Mouse (Mus musculus): Measurements from ENCODE around the gene Tomm7. TPM values are rescaled to one million over a fixed set of nuclear protein-coding genes. Genes with fewer than 3 reads are reported as not detected.
"Not testable (repeated sequence)": the region's sequence is repeated elsewhere in the genome, so short reads cannot be mapped to it uniquely, and the experiment has no call there.

Gene Tomm7
- polyA plus RNA-seq, 1 experiment from 2014 or later: 75.7 TPM

GRCm38 (mm10) chr5:23857189-23857588 is 13.2 kb upstream of the Tomm7 start:
- Histone ChIP-seq H3K27ac (ENCODE audit: low read length) (no peak overlapping the region), H3K9ac (ENCODE audit: low read depth, low read length) (no peak overlapping the region), H3K4me3 (ENCODE audit: low read depth, low read length) (no peak overlapping the region), H3K9me3 (replicated peaks; ENCODE audit: control insufficient read depth, low read length, poor library complexity, severe bottlenecking) (no peaks in the 10 kb centered on the region), H3K36me3 (ENCODE audit: control insufficient read depth, insufficient read depth, low read length) (peaks cover 13% of the 10 kb centered on the region), H3K4me1 (ENCODE audit: control insufficient read depth, insufficient read depth, low read length) (peaks cover 3% of the 10 kb centered on the region; the same call in 1 of the 2 replicates), H3K27me3 (ENCODE audit: control insufficient read depth, insufficient read depth, low read depth, low read length) (no peaks in the 10 kb centered on the region), H3K4me2 (ENCODE audit: low read length) (no peak overlapping the region)
- ATAC-seq: no peak

GRCm38 (mm10) chr5:23856164-23856563 is 12.2 kb upstream of the Tomm7 start:
- no peak overlapping the region for H3K27ac ChIP-seq (ENCODE audit: low read length)
- no peak for ATAC-seq
- H3K36me3 ChIP-seq (ENCODE audit: control insufficient read depth, insufficient read depth, low read length): peaks cover 13% of the 10 kb centered on the region
- H3K27me3 ChIP-seq (ENCODE audit: control insufficient read depth, insufficient read depth, low read depth, low read length): no peaks in the 10 kb centered on the region
- no peak overlapping the region for H3K4me2 ChIP-seq (ENCODE audit: low read length)
- no peak overlapping the region for H3K9ac ChIP-seq (ENCODE audit: low read depth, low read length)
- 97% methylated on average over 1 of the region's 1 CpGs for WGBS
- peaks cover 8% of the 10 kb centered on the region for H3K4me1 ChIP-seq (ENCODE audit: control insufficient read depth, insufficient read depth, low read length)
- H3K9me3 ChIP-seq (replicated peaks; ENCODE audit: control insufficient read depth, low read length, poor library complexity, severe bottlenecking): no peaks in the 10 kb centered on the region
- H3K4me3 ChIP-seq (ENCODE audit: low read depth, low read length): no peak overlapping the region

GRCm38 (mm10) chr5:23855484-23855883 is 11.5 kb upstream of the Tomm7 start:
- Histone ChIP-seq H3K27me3 (ENCODE audit: control insufficient read depth, insufficient read depth, low read depth, low read length) (no peaks in the 10 kb centered on the region), H3K4me3 (ENCODE audit: low read depth, low read length) (no peak overlapping the region), H3K27ac (ENCODE audit: low read length) (no peak overlapping the region), H3K36me3 (ENCODE audit: control insufficient read depth, insufficient read depth, low read length) (peaks cover 13% of the 10 kb centered on the region), H3K9ac (ENCODE audit: low read depth, low read length) (no peak overlapping the region), H3K4me2 (ENCODE audit: low read length) (no peak overlapping the region), H3K9me3 (replicated peaks; ENCODE audit: control insufficient read depth, low read length, poor library complexity, severe bottlenecking) (no peaks in the 10 kb centered on the region), H3K4me1 (ENCODE audit: control insufficient read depth, insufficient read depth, low read length) (peaks cover 8% of the 10 kb centered on the region)
- ATAC-seq: no peak
- 95% methylated on average over 6 of the region's 6 CpGs for WGBS

GRCm38 (mm10) chr5:23852916-23853315 is 9.0 kb upstream of the Tomm7 start:
- not testable (repeated sequence) for H3K9me3 ChIP-seq (replicated peaks; ENCODE audit: control insufficient read depth, low read length, poor library complexity, severe bottlenecking); H3K4me3 ChIP-seq (ENCODE audit: low read depth, low read length); H3K9ac ChIP-seq (ENCODE audit: low read depth, low read length); H3K27me3 ChIP-seq (ENCODE audit: control insufficient read depth, insufficient read depth, low read depth, low read length); H3K4me1 ChIP-seq (ENCODE audit: control insufficient read depth, insufficient read depth, low read length); H3K27ac ChIP-seq (ENCODE audit: low read length); H3K4me2 ChIP-seq (ENCODE audit: low read length); ATAC-seq
- peaks cover 13% of the 10 kb centered on the region; the same call in 1 of the 2 replicates for H3K36me3 ChIP-seq (ENCODE audit: control insufficient read depth, insufficient read depth, low read length)
- 97% methylated on average over 1 of the region's 1 CpGs for WGBS

DNA sequence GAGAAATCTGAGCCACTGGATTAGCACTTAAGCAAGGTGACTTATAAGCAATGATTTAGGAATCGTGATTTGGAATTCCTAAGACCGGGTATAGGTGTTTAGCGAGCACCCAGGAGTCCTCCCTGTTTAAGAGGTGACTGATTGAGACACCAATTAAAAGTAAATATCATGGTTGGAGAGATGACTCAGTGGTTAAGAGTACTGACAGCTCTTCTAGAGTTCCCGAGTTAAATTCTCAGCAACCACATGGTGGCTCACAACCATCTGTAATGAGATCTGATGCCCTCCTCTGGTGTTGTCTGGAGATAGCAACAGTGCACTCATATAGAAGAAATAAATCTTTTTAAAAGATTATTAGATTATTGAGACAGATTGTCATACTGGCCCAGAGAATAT is 7.2 kb upstream of the Tomm7 start:
- Histone ChIP-seq H3K4me3 (ENCODE audit: low read depth, low read length) (peak overlapping the region; percentile 60), H3K9ac (ENCODE audit: low read depth, low read length) (peak overlapping the region; percentile 78), H3K27ac (ENCODE audit: low read length) (peak overlapping the region; percentile 68), H3K4me2 (ENCODE audit: low read length) (peak overlapping the region; percentile 58)
- 8% methylated on average over 4 of the region's 4 CpGs for whole genome bisulfite sequencing
- H3K27me3 ChIP-seq (ENCODE audit: control insufficient read depth, insufficient read depth, low read depth, low read length); H3K4me1 ChIP-seq (ENCODE audit: control insufficient read depth, insufficient read depth, low read length); H3K36me3 ChIP-seq (ENCODE audit: control insufficient read depth, insufficient read depth, low read length); H3K9me3 ChIP-seq (replicated peaks; ENCODE audit: control insufficient read depth, low read length, poor library complexity, severe bottlenecking): not testable (repeated sequence)
- peak; percentile 38; the same call in 1 of the 2 replicates for ATAC-seq

DNA sequence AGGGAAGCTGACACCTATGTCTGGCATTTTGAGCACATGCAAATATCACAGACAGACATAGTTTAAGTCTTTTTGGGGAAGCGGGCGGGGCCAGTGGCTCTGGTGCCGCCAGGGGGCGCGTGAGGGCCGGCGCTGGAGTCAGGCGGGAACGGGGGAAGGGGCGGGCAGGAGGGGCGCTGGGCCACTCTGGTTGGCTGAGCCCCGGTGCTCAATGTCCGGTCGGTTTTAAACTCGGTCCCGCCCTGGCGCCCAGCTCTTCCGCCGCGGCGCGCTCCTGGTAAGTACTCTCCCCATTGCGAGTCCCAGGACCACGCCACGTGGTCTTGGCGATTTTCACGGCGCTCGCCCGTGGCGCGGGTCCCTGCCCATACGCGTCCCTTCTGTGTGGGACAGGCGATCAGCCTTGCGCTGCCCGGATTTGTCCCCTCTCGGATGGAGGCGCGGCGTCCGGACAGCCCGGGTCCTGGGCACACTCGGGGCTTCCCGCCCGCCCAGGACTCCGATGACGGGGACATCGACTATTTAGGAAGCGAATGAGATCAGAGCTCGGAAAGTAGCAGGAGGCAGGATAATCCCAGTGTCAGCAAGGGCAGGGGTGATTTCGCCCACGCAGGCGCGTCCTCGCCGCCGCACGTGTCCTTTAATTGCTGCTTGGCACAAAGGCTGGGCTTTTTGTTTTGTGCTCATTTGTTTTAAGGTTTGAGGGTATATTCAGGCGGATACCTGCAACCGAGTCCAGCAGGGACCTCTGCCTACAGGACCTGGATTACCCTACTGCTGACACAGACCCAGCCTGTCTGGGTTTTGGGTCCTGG is 6.6 kb upstream of the Tomm7 start:
- Histone ChIP-seq H3K4me2 (ENCODE audit: low read length) (peak overlapping the region; percentile 58), H3K27ac (ENCODE audit: low read length) (peak overlapping the region; percentile 68), H3K4me3 (ENCODE audit: low read depth, low read length) (peak overlapping the region; percentile 60), H3K4me1 (ENCODE audit: control insufficient read depth, insufficient read depth, low read length) (peaks cover 8% of the 10 kb centered on the region), H3K36me3 (ENCODE audit: control insufficient read depth, insufficient read depth, low read length) (peaks cover 8% of the 10 kb centered on the region; the same call in 1 of the 2 replicates), H3K9ac (ENCODE audit: low read depth, low read length) (peak overlapping the region; percentile 78), H3K9me3 (replicated peaks; ENCODE audit: control insufficient read depth, low read length, poor library complexity, severe bottlenecking) (no peaks in the 10 kb centered on the region), H3K27me3 (ENCODE audit: control insufficient read depth, insufficient read depth, low read depth, low read length) (no peaks in the 10 kb centered on the region)
- under 1% methylated on average over 52 of the region's 61 CpGs for WGBS
- ATAC-seq: peak; percentile 96

GRCm38 (mm10) chr5:23845141-23845540 is 1.2 kb upstream of the Tomm7 start:
- peak overlapping the region; percentile 62 for H3K4me2 ChIP-seq (ENCODE audit: low read length)
- no peak overlapping the region for H3K9ac ChIP-seq (ENCODE audit: low read depth, low read length)
- WGBS: 85% methylated on average over 3 of the region's 3 CpGs
- no peaks in the 10 kb centered on the region for H3K9me3 ChIP-seq (replicated peaks; ENCODE audit: control insufficient read depth, low read length, poor library complexity, severe bottlenecking)
- H3K4me3 ChIP-seq (ENCODE audit: low read depth, low read length): no peak overlapping the region
- H3K36me3 ChIP-seq (ENCODE audit: control insufficient read depth, insufficient read depth, low read length): peaks cover 2% of the 10 kb centered on the region; the same call in 1 of the 2 replicates
- H3K27me3 ChIP-seq (ENCODE audit: control insufficient read depth, insufficient read depth, low read depth, low read length): no peaks in the 10 kb centered on the region
- peaks cover 20% of the 10 kb centered on the region for H3K4me1 ChIP-seq (ENCODE audit: control insufficient read depth, insufficient read depth, low read length)
- no peak overlapping the region for H3K27ac ChIP-seq (ENCODE audit: low read length)
- no peak for ATAC-seq

DNA sequence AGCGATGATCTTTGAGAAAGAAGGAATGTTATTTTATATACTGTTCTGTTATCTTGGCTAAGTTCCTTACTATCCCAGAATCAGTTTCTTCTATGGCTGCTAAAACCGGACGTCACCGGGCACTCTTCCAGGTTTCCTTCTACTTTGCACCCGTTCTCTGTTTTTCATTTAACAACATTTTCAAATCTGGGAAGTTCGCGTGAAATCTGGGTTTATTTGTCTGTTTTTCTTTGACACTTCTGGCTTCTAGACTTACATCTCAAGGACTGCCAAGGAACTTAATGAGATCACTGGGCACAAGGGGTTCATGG is 525 bp upstream of the Tomm7 start:
- H3K9ac ChIP-seq (ENCODE audit: low read depth, low read length): peak overlapping the region; percentile 85; the same call in 1 of the 2 replicates
- peak; percentile 20; the same call in 1 of the 2 replicates for ATAC-seq
- H3K4me2 ChIP-seq (ENCODE audit: low read length): peak overlapping the region; percentile 62
- H3K36me3 ChIP-seq (ENCODE audit: control insufficient read depth, insufficient read depth, low read length): peaks cover 4% of the 10 kb centered on the region; the same call in 1 of the 2 replicates
- WGBS: 35% methylated on average over 7 of the region's 7 CpGs
- H3K27me3 ChIP-seq (ENCODE audit: control insufficient read depth, insufficient read depth, low read depth, low read length): no peaks in the 10 kb centered on the region
- H3K27ac ChIP-seq (ENCODE audit: low read length): peak overlapping the region; percentile 81
- peak overlapping the region; percentile 81 for H3K4me3 ChIP-seq (ENCODE audit: low read depth, low read length)
- peaks cover 20% of the 10 kb centered on the region for H3K4me1 ChIP-seq (ENCODE audit: control insufficient read depth, insufficient read depth, low read length)
- H3K9me3 ChIP-seq (replicated peaks; ENCODE audit: control insufficient read depth, low read length, poor library complexity, severe bottlenecking): no peaks in the 10 kb centered on the region

GRCm38 (mm10) chr5:23838158-23838557 is 5.8 kb downstream of the Tomm7 start:
- no peak overlapping the region for H3K27ac ChIP-seq (ENCODE audit: low read length)

More at GRCm38 (mm10) chr5:23838158-23838557, 5.8 kb downstream of the Tomm7 start:
- Histone ChIP-seq H3K4me3 (ENCODE audit: low read depth, low read length) (no peak overlapping the region), H3K4me1 (ENCODE audit: control insufficient read depth, insufficient read depth, low read length) (peaks cover 11% of the 10 kb centered on the region), H3K9ac (ENCODE audit: low read depth, low read length) (no peak overlapping the region), H3K4me2 (ENCODE audit: low read length) (no peak overlapping the region), H3K27me3 (ENCODE audit: control insufficient read depth, insufficient read depth, low read depth, low read length) (no peaks in the 10 kb centered on the region), H3K36me3 (ENCODE audit: control insufficient read depth, insufficient read depth, low read length) (peaks cover 12% of the 10 kb centered on the region), H3K9me3 (replicated peaks; ENCODE audit: control insufficient read depth, low read length, poor library complexity, severe bottlenecking) (no peaks in the 10 kb centered on the region)
- ATAC-seq: no peak
- WGBS: 91% methylated on average over 7 of the region's 7 CpGs

All from midbrain, embryonic 16.5 days (tissue).